Mouse (Mus musculus) liver, adult (tissue): Measurements from ENCODE around the gene Ncoa6.
A peak's percentile ranks its signal among the peaks of the same experiment; 100 is the strongest.

Experiments used
- GATA4 ChIP-seq: IDR thresholded peaks from 2 replicates; pipeline ENCODE4 v1.6.1; 2014; ENCODE audit warnings: mild to moderate bottlenecking, low read length; ENCODE audit not compliant: insufficient replicate concordance

The Ncoa6 gene

GRCm38 (mm10) chr2:155382332-155382700 is 91.4 kb downstream of the Ncoa6 start:
- TF ChIP-seq GATA4: no peak

- TF ChIP-seq GATA4: peak; percentile 2; the same call in 1 of the 2 replicates
These were observed 91.9 kb downstream of the Ncoa6 start for GRCm38 (mm10) chr2:155381643-155382331.

- TF ChIP-seq GATA4: no peak
These were observed 92.6 kb downstream of the Ncoa6 start for GRCm38 (mm10) chr2:155381060-155381437.

DNA sequence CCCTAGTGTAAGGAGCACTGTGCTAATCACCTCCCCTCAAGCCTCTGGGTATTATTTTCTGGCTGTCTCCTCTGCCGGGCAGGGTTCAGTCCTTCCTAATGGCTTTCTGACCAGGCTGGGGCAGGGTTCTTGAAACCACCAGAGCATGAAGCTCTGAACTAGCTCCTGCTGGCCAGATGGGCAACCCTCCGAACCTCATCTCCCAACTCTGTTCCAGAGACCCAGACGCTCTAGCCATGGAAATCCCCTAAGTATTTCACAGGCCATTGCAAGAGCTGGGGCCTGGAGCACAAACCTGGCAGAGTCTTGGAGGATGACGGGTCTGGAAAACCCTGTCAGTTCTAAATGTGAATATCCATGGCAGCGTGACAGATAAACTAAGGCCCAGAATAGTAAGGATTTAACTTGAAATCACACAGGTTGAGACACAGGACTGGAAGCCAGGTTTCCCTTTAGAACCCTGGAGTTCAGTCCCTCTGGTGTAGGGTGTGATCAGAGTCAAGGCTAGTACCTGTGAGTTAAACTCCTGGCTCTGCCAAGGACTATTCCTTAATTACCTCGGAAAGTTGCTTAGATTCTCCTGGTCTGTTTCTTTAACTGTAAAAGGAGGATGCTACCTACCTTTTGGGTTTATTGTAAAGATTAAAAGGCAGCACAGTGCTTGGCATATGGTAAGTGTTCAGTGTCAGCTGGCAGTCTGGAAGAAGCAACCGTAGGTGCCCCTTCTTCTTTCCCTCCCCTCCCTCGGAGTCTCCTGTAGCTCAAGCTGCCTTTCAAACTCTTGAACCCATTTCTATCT is 93.2 kb downstream of the Ncoa6 start, which contains the start of gene Trp53inp2:
Gene Trp53inp2 (plus strand): TSS at position 799 of the 799 bp plus-strand sequence.
- no peak for TF ChIP-seq GATA4

DNA sequence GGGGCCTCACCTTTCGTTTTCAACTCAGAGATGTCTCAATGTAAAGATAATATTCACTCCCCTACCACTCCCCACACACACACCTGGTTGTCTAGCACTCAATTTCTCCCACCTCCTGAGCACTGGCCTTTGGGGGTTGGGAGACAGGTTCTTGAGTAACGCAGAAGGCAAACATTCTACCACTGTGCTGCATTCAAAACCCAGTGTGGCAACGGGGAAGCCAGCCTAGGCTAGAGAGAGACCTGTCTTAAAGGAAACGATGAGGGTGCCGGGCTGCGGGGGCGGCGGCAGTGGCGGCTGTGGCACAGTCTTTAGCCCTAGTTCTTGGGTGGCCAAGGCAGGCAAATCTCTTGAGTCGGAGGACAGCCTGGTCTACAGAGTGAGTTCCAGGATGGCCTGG is 97.5 kb downstream of the Ncoa6 start:
- no peak for TF ChIP-seq GATA4

DNA sequence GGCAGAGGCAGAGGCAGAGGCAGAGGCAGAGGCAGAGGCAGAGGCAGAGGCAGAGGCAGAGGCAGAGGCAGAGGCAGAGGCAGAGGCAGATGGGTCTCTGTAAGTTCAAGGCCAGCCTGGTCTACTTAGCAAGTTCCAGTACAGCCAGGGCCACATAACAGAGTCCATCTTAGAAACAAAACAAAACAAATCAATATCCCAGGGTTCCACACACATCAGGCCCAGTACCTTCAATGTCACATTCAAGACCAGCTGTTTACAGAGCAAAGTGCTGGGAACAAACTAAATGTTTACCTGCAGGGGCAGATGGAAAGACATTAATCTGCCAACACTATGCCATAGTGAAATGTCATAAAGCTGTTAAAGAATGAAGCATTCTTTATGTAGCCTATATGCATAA is 99.2 kb downstream of the Ncoa6 start:
- TF ChIP-seq GATA4: no peak

DNA sequence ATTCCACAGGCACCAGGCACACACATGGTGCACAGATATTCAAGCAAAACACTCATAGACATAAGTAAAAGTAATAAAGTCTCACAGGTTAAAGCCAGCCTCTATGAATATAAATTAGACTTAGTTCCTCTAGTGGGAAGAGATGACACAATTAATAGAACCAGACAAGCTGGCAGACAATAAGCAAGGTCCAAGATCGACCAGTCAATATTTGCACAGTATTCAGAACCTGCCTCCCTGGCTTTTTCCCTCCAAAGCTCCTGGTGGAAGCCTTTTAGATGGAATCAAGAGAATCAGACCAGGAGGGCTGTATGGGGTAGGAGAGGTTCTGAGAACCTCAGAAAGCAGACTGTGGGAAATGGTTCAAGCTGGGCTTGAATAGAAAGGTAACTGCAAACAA is 99.8 kb downstream of the Ncoa6 start:
- TF ChIP-seq GATA4: no peak

DNA sequence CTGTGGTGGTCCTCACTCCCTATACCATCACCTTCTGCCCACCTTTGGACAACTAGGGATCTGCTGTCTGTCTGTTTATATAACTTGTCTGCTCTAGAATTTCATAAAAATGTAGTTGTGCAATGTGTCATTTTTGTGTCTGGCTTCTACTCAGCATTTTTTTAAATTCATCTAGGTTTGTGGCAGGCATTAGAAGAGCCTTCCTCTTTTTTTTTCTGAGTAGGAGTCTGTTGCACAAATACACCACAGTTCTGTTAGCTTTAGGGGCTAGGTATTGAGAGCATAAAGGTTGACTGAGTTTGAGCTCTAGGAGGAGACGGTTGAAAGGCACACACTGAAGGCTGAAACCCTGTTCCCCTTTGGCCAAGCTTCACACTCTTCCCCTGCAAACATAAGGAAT is 100.4 kb downstream of the Ncoa6 start:
- TF ChIP-seq GATA4: no peak

DNA sequence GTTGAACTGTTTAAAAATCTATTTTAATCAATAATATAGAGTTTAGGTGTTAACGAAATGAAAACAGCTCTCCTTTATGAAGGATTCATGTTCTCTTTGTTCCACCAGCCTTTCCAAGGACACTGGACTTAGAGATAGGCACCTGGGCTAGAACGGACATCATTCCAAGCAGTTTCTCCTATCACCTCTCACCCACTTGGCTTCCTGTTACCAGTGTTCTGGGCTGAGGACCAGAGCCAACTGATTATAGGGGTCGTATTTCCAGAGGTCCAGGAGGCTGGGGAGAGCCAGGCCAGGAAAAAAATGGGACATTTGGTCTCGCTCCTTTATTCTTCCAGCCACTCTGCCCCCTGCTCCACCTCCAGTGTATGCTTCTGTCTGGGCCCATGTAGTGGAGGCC is 101.2 kb downstream of the Ncoa6 start:
- TF ChIP-seq GATA4: no peak

DNA sequence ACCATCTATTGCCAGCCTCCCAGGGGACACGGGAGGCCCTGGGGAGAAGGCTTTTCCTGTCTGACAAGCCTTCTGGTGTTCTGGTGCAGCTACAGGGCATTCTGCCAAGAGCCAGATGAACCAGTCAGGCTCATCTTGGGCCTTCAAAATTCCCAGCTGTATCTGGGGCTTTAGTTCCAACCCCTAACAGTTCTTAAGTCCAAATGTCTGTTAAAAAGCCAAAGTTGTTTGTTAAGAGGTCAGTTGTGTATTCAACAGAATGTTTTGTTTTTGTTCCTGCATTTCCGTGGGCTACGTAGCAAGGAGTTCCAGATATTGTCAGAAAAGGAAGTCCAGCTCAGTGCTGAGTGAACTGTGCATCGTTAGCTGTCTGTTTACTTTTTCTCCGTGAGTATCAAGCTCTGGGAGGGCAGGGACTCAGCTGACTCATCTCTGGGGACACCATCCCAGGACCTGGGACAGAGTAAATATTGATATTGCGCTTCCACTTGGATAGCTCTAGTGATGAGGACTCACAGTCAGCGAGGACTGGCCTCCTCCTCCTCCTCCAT is 104.3 kb downstream of the Ncoa6 start:
- peak; percentile 66; the same call in 1 of the 2 replicates for TF ChIP-seq GATA4

DNA sequence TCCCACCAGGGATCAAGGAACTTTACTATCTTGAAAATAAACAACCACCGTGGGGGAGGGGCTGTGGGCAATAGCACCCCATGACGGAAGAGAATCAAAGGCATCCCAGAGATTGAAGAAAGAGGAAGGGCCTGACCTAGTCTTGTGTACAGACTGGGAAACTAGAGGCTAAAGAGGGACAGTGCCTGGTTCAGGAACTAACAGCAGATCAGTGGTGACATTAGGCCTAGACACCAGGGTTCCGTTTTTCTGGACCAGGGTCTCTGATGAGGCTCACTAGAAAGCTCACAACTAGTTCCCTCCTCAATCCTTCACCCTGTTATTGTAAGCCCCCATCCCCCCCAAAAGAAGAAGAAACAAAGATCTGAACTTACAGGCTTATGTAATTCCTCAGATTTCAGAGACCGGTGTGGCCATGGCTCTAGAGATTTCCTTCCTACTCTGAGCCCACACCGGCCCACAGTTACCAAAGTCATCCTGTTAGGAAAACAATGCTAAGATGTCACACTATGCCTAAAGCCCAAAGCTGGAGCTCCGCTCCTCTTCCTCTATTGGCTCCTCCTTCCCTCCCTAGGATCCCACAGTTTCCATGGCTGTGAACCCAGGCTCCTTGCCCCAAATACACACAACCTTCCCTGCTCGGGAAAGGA is 105.9 kb downstream of the Ncoa6 start:
- TF ChIP-seq GATA4: no peak

- no peak for TF ChIP-seq GATA4
These were observed 115.9 kb downstream of the Ncoa6 start for GRCm38 (mm10) chr2:155357686-155358399.

DNA sequence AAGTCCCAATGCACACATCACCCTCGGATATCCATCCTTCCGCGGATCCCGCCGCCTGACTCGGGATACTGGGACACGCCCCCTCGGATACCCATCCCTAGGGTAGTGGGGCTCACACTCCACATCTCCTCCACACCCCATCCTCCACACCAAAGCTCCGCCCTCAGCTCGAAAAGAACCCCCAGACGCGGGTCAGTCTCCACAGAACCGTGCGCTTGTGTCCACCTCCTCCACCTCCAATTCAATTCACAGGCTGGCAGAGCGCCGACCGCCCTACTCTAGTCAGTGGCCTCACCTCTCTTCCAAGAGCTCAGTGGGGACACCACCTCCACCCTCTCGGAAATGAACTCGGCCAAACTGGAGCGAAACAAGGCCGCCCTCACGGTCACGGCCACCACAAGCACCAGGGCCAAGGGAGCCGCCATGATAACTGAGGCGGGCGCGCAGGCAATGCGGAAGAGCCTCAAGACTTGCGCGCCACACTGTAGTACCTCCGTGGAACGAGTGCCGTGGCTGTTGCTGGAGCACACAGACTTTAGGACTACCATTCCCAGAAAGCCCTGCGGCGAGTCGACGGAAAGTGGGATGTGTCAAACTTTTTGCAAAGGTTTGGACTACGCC is 116.6 kb downstream of the Ncoa6 start, which contains the start of gene Pigu:
Gene Pigu (minus strand): TSS at position 460 of the 621 bp plus-strand sequence.
- peak; percentile 28; the same call in 1 of the 2 replicates for TF ChIP-seq GATA4

DNA sequence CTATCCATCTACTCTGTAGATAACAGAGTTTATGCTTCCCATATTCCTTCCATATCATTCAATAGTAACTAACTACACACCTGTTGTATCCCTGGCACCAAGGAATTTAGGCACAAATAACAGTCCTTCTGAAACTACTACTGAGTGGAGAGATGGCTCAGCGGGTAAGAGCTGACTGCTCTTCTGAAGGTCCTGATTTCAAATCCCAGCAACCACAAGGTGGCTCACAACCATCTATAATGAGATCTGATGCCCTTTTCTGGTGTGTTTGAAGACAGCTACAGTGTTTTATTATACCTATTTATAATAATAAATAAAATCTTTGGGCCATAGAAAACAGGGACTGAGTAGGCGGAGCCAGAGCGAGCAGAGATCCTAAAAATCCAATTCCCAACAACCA is 119.3 kb downstream of the Ncoa6 start:
- TF ChIP-seq GATA4: no peak

GRCm38 (mm10) chr2:155346670-155347069 is 127.0 kb downstream of the Ncoa6 start:
- no peak for TF ChIP-seq GATA4
